8 mouse cellular contexts compared by ENCODE assay signal in the genomic region with DNA sequence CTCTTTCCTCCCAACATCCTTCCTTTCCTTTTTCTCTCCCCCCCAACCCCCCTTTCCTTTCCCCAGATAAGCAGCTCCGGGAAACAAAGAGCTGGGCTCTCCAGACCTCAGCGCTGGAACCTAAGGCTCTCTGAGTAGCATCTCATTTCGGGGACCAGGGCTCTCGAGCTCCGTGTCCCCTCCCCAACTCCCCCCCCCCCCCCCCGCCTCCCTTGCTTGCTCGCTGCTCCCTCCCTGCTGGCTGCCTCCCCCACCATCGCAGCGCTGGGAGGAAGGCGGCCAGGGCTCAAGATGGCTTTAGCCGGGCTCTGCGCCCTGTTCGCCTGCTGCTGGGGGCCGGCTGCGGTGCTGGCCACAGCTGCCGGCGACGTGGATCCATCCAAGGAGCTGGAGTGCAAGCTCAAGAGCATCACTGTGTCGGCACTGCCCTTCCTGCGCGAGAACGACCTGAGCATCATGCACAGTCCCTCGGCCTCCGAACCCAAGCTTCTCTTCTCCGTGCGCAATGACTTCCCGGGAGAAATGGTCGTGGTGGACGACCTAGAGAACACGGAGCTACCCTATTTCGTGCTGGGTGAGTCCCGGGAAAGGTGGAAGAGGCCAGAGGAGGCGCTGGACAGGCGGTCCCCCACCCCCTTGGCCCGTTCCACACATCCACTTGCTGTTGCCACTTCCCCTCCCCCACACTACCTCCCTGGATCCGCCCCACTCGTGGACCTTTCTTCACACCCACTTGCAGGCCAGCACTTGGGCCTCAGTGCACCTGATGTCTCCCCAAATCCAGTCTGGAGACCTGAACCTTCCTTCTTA. TPM values are rescaled to one million over a fixed set of nuclear protein-coding genes. Genes with fewer than 3 reads are reported as not detected.
DNase-seq lines count a peak whose midpoint lies in the region; ATAC-seq and TF ChIP-seq lines count a peak whose summit lies in the region.

No protein-coding gene starts in this region.

- H3K27me3 ChIP-seq in kidney, postnatal 0 days (ENCODE audit: insufficient read depth, low read length): peaks cover 11% of the 10 kb centered on the region; the same call in 1 of the 2 replicates
- H3K27me3 ChIP-seq in cerebellum, adult 2 months (ENCODE audit: control insufficient read depth, insufficient read depth, low read length): no peaks in the 10 kb centered on the region
- H3K27me3 ChIP-seq in forebrain, postnatal 0 days (ENCODE audit: insufficient read depth, low read length): no peaks in the 10 kb centered on the region
- H3K27me3 ChIP-seq in limb, embryonic 15.5 days: peaks cover 26% of the 10 kb centered on the region

- no peak for TF ChIP-seq CTCF in kidney, postnatal 0 days (IDR thresholded peaks at IDR 0.05; ENCODE audit: low read depth)
- no peak for TF ChIP-seq CTCF in cerebellum, adult 2 months (IDR thresholded peaks at IDR 0.05; ENCODE audit: borderline replicate concordance, insufficient read depth, low read depth, low read length)
- no peak for TF ChIP-seq CTCF in forebrain, postnatal 0 days (IDR thresholded peaks at IDR 0.05; ENCODE audit: low read depth)

- TF ChIP-seq POLR2A in cerebellum, adult 2 months (IDR thresholded peaks at IDR 0.05; ENCODE audit: borderline replicate concordance, insufficient read depth, low read length): 0 out of 2 replicates have a peak, but pooled peaks have one; percentile 30

- no peak overlapping the region for H3K9ac ChIP-seq in kidney, postnatal 0 days (ENCODE audit: low read depth, low read length)
- peak overlapping the region; percentile 97 for H3K9ac ChIP-seq in forebrain, postnatal 0 days
- no peak overlapping the region for H3K9ac ChIP-seq in limb, embryonic 15.5 days

- intact Hi-C loops in gastrocnemius, postnatal 36 days (cut with DNase I): no loop called here

- under 1% methylated on average over 30 of the region's 37 CpGs for WGBS in kidney, postnatal 0 days
- WGBS in cerebellum, adult 2 months: under 1% methylated on average over 36 of the region's 37 CpGs
- WGBS in forebrain, postnatal 0 days: 1% methylated on average over 35 of the region's 37 CpGs
- WGBS in limb, embryonic 15.5 days: under 1% methylated on average over 33 of the region's 37 CpGs

- ATAC-seq in kidney, postnatal 0 days (replicated peaks; ENCODE audit: low FRiP score, low read depth): no peak; the same call in 1 of the 2 replicates
- peak; percentile 84 for ATAC-seq in forebrain, postnatal 0 days
- ATAC-seq in limb, embryonic 15.5 days (ENCODE audit: insufficient number of reproducible peaks, low FRiP score, low TSS enrichment, low read depth): no peak

- H3K4me1 ChIP-seq in kidney, postnatal 0 days (replicated peaks; ENCODE audit: insufficient read depth, low read length): 0 out of 2 replicates have a peak, but pooled peaks cover 3% of the 10 kb centered on the region
- peaks cover 7% of the 10 kb centered on the region for H3K4me1 ChIP-seq in cerebellum, adult 2 months (ENCODE audit: control insufficient read depth, insufficient read depth, low read length)
- H3K4me1 ChIP-seq in forebrain, postnatal 0 days (ENCODE audit: insufficient read depth): peaks cover 33% of the 10 kb centered on the region
- peaks cover 10% of the 10 kb centered on the region for H3K4me1 ChIP-seq in limb, embryonic 15.5 days

- H3K27ac ChIP-seq in kidney, postnatal 0 days: no peak overlapping the region
- peak overlapping the region; percentile 72 for H3K27ac ChIP-seq in cerebellum, adult 2 months (ENCODE audit: insufficient read depth, low read length)
- H3K27ac ChIP-seq in forebrain, postnatal 0 days (ENCODE audit: low read depth, low read length): peak overlapping the region; percentile 98
- H3K27ac ChIP-seq in limb, embryonic 15.5 days: no peak overlapping the region

- H3K4me2 ChIP-seq in kidney, postnatal 0 days (ENCODE audit: low read length): peak overlapping the region; percentile 59
- H3K4me2 ChIP-seq in forebrain, postnatal 0 days (ENCODE audit: low read depth): peak overlapping the region; percentile 83
- H3K4me2 ChIP-seq in limb, embryonic 15.5 days: peak overlapping the region; percentile 70

- H3K4me3 ChIP-seq in kidney, postnatal 0 days (replicated peaks; ENCODE audit: low read depth, low read length): peak overlapping the region; percentile 28
- H3K4me3 ChIP-seq in cerebellum, adult 2 months (replicated peaks; ENCODE audit: insufficient read depth, low read depth, low read length): peak overlapping the region; percentile 85
- H3K4me3 ChIP-seq in forebrain, postnatal 0 days (ENCODE audit: low read depth, low read length): peak overlapping the region; percentile 77
- peak overlapping the region; percentile 40 for H3K4me3 ChIP-seq in limb, embryonic 15.5 days

- no peaks in the 10 kb centered on the region for H3K36me3 ChIP-seq in kidney, postnatal 0 days (ENCODE audit: insufficient read depth, low read length)
- no peaks in the 10 kb centered on the region for H3K36me3 ChIP-seq in forebrain, postnatal 0 days (ENCODE audit: insufficient read depth)
- H3K36me3 ChIP-seq in limb, embryonic 15.5 days: no peaks in the 10 kb centered on the region

- no peaks in the 10 kb centered on the region for H3K9me3 ChIP-seq in kidney, postnatal 0 days (replicated peaks; ENCODE audit: low read length)
- no peaks in the 10 kb centered on the region for H3K9me3 ChIP-seq in forebrain, postnatal 0 days (ENCODE audit: low read length)
- H3K9me3 ChIP-seq in limb, embryonic 15.5 days: no peaks in the 10 kb centered on the region

- DNase-seq in kidney, postnatal 0 days (ENCODE audit: low spot score): no peak
- DNase-seq in kidney, postnatal 25 days: no peak
- DNase-seq in cerebellum, adult 2 months: peak; percentile 65 to 77
- peak; percentile 78 for DNase-seq in forebrain, postnatal 0 days
- DNase-seq in right cerebral cortex, postnatal 4 days: peak; percentile 60
- DNase-seq in urinary bladder, postnatal 4 days (ENCODE audit: low spot score in 2 of 2): no peak
- DNase-seq in gastrocnemius, postnatal 36 days: no peak

RNA-seq across cellular contexts. Expression of gene Astn1, which starts 0.4 kb away (rescaled TPM):
- polyA plus RNA-seq in kidney, postnatal 0 days (2015; fragmentation: Nextera tagmentation; extraction: Ambion mirVana): 0.38 and 0.51 TPM in 2 replicates
- polyA plus RNA-seq in cerebellum, adult 2 months (2012; rRNA removed): 31.2 and 32.2 TPM in 2 replicates
- 83.6 and 122 TPM in 2 replicates for total RNA-seq in forebrain, postnatal 0 days (2014; rRNA removed)
- 20.9 and 29.4 TPM in 2 replicates for polyA plus RNA-seq in forebrain, postnatal 0 days (2015; fragmentation: Nextera tagmentation; extraction: Ambion mirVana)
- polyA plus RNA-seq in limb, embryonic 15.5 days (2015; fragmentation: Nextera tagmentation; extraction: Ambion mirVana): 0.82 and 1.2 TPM in 2 replicates
- total RNA-seq in gastrocnemius, postnatal 36 days (2021): under 1 TPM; 0.37 to 0.38 TPM

RNA-seq across cellular contexts. Expression of gene Brinp2, which starts 6.4 kb away (rescaled TPM):
- polyA plus RNA-seq in kidney, postnatal 0 days (2015; fragmentation: Nextera tagmentation; extraction: Ambion mirVana): 0.09 and 0.10 TPM in 2 replicates
- 18.1 and 21.0 TPM in 2 replicates for polyA plus RNA-seq in cerebellum, adult 2 months (2012; rRNA removed)
- total RNA-seq in forebrain, postnatal 0 days (2014; rRNA removed): 46.8 and 54.1 TPM in 2 replicates
- 34.1 and 40.6 TPM in 2 replicates for polyA plus RNA-seq in forebrain, postnatal 0 days (2015; fragmentation: Nextera tagmentation; extraction: Ambion mirVana)
- 0.27 and 0.36 TPM in 2 replicates for polyA plus RNA-seq in limb, embryonic 15.5 days (2015; fragmentation: Nextera tagmentation; extraction: Ambion mirVana)
- total RNA-seq in gastrocnemius, postnatal 36 days (2021): under 1 TPM; 0.26 to 0.37 TPM

Comparison
In these comparisons a context has a peak if more than half of its experiments do, and no peak if none do; other contexts are left out.
1. DNase-seq: peak in cerebellum, adult 2 months (2 of 2), forebrain, postnatal 0 days (single experiment) and right cerebral cortex, postnatal 4 days (single experiment); none in kidney, postnatal 0 days (single experiment), kidney, postnatal 25 days (0 of 2), urinary bladder, postnatal 4 days (0 of 2) and gastrocnemius, postnatal 36 days (0 of 2).
2. H3K27ac ChIP-seq: peak in cerebellum, adult 2 months (single experiment) and forebrain, postnatal 0 days (single experiment); none in kidney, postnatal 0 days (single experiment) and limb, embryonic 15.5 days (single experiment).
3. H3K4me3 ChIP-seq: peak in every context shown above with its lines; median percentile 85 in cerebellum, adult 2 months; 77 in forebrain, postnatal 0 days; 40 in limb, embryonic 15.5 days; 28 in kidney, postnatal 0 days.
4. RNA of gene Brinp2, which starts 6.4 kb away (polyA plus RNA-seq): 34.1 to 40.6 TPM in forebrain, postnatal 0 days and 18.1 to 21.0 TPM in cerebellum, adult 2 months; 0.27 to 0.36 TPM in limb, embryonic 15.5 days and 0.09 to 0.10 TPM in kidney, postnatal 0 days; every median in the first group is over 10 times any median in the second.
5. Peak in every context shown above with its lines, with median percentiles within 50 percentile points of each other: H3K4me2 ChIP-seq.